8 mouse cellular contexts compared by ENCODE assay signal in genomic region chr14:120263380-120264135, GRCm38 (mm10). TPM values are rescaled to one million over a fixed set of nuclear protein-coding genes. Genes with fewer than 3 reads are reported as not detected.
DNase-seq lines count a peak whose midpoint lies in the region; ATAC-seq and TF ChIP-seq lines count a peak whose summit lies in the region.

No protein-coding gene starts in this region.

- TF ChIP-seq CTCF in forebrain, postnatal 0 days (IDR thresholded peaks at IDR 0.05; ENCODE audit: low read depth) = peak; percentile 52
- TF ChIP-seq CTCF in midbrain, postnatal 0 days (IDR thresholded peaks at IDR 0.05) = peak; percentile 62

- no peaks in the 10 kb centered on the region for H3K4me1 ChIP-seq in forebrain, postnatal 0 days (ENCODE audit: insufficient read depth)
- H3K4me1 ChIP-seq in forebrain, embryonic 12.5 days = no peaks in the 10 kb centered on the region
- no peaks in the 10 kb centered on the region for H3K4me1 ChIP-seq in midbrain, postnatal 0 days (ENCODE audit: insufficient read depth, low read length)
- H3K4me1 ChIP-seq in midbrain, embryonic 15.5 days = no peaks in the 10 kb centered on the region

- no peak for ATAC-seq in forebrain, postnatal 0 days
- ATAC-seq in forebrain, embryonic 12.5 days (ENCODE audit: low FRiP score) = no peak
- no peak for ATAC-seq in midbrain, postnatal 0 days (ENCODE audit: low FRiP score)
- no peak for ATAC-seq in midbrain, embryonic 15.5 days (replicated peaks)

- H3K4me3 ChIP-seq in forebrain, postnatal 0 days (ENCODE audit: low read depth, low read length) = no peak overlapping the region
- H3K4me3 ChIP-seq in forebrain, embryonic 12.5 days (replicated peaks) = no peak overlapping the region
- no peak overlapping the region for H3K4me3 ChIP-seq in midbrain, postnatal 0 days (ENCODE audit: low read depth, low read length)
- no peak overlapping the region for H3K4me3 ChIP-seq in midbrain, embryonic 15.5 days

- H3K27me3 ChIP-seq in forebrain, postnatal 0 days (ENCODE audit: insufficient read depth, low read length) = no peaks in the 10 kb centered on the region
- no peaks in the 10 kb centered on the region for H3K27me3 ChIP-seq in forebrain, embryonic 12.5 days
- no peaks in the 10 kb centered on the region for H3K27me3 ChIP-seq in midbrain, postnatal 0 days (ENCODE audit: insufficient read depth, low read length)
- no peaks in the 10 kb centered on the region for H3K27me3 ChIP-seq in midbrain, embryonic 15.5 days (replicated peaks)

- intact Hi-C loops in heart, postnatal 36 days (cut with DNase I) = loop anchor here (1.0 to 10.0 kb wide), 6 partner anchors 12 to 501 kb away; partner anchors contain the start of gene Mbnl2

- no peak overlapping the region for H3K9ac ChIP-seq in forebrain, postnatal 0 days
- no peak overlapping the region for H3K9ac ChIP-seq in forebrain, embryonic 12.5 days
- H3K9ac ChIP-seq in midbrain, postnatal 0 days (replicated peaks; ENCODE audit: low read length, poor library complexity, severe bottlenecking) = no peak overlapping the region
- no peak overlapping the region for H3K9ac ChIP-seq in midbrain, embryonic 15.5 days

- no peaks in the 10 kb centered on the region for H3K36me3 ChIP-seq in forebrain, postnatal 0 days (ENCODE audit: insufficient read depth)
- H3K36me3 ChIP-seq in forebrain, embryonic 12.5 days (replicated peaks) = no peaks in the 10 kb centered on the region
- no peaks in the 10 kb centered on the region for H3K36me3 ChIP-seq in midbrain, postnatal 0 days (ENCODE audit: insufficient read depth, low read length)
- H3K36me3 ChIP-seq in midbrain, embryonic 15.5 days (replicated peaks) = no peaks in the 10 kb centered on the region

- 72% methylated on average over 11 of the region's 11 CpGs for WGBS in forebrain, postnatal 0 days
- WGBS in forebrain, embryonic 12.5 days = 78% methylated on average over 11 of the region's 11 CpGs
- WGBS in midbrain, postnatal 0 days = 77% methylated on average over 11 of the region's 11 CpGs
- WGBS in midbrain, embryonic 15.5 days = 81% methylated on average over 11 of the region's 11 CpGs

- no peaks in the 10 kb centered on the region for H3K9me3 ChIP-seq in forebrain, postnatal 0 days (ENCODE audit: low read length)
- H3K9me3 ChIP-seq in forebrain, embryonic 12.5 days = no peaks in the 10 kb centered on the region
- no peaks in the 10 kb centered on the region for H3K9me3 ChIP-seq in midbrain, postnatal 0 days (ENCODE audit: low read length)
- H3K9me3 ChIP-seq in midbrain, embryonic 15.5 days = no peaks in the 10 kb centered on the region

- no peak overlapping the region for H3K4me2 ChIP-seq in forebrain, postnatal 0 days (ENCODE audit: low read depth)
- no peak overlapping the region for H3K4me2 ChIP-seq in forebrain, embryonic 12.5 days
- no peak overlapping the region for H3K4me2 ChIP-seq in midbrain, postnatal 0 days (ENCODE audit: low read depth, low read length, poor library complexity, severe bottlenecking)
- no peak overlapping the region for H3K4me2 ChIP-seq in midbrain, embryonic 15.5 days

- DNase-seq in forebrain, postnatal 0 days = no peak
- DNase-seq in midbrain, postnatal 0 days (ENCODE audit: low spot score) = peak; percentile 9
- peak; percentile 65 to 78 for DNase-seq in adrenal gland, postnatal 36 days
- peak; percentile 66 to 76 for DNase-seq in heart, postnatal 36 days
- peak; percentile 70 for DNase-seq in naive thymus-derived CD4-positive, alpha-beta T cell, adult 2 months (ENCODE audit: low read depth)
- DNase-seq in ovary, postnatal 14 days (ENCODE audit: low spot score) = no peak

- H3K27ac ChIP-seq in forebrain, postnatal 0 days (ENCODE audit: low read depth, low read length) = no peak overlapping the region
- H3K27ac ChIP-seq in forebrain, embryonic 12.5 days = no peak overlapping the region
- H3K27ac ChIP-seq in midbrain, postnatal 0 days (ENCODE audit: low read depth, low read length) = no peak overlapping the region
- H3K27ac ChIP-seq in midbrain, embryonic 15.5 days = no peak overlapping the region

RNA-seq across cellular contexts. Expression of gene Mbnl2, which starts 11.9 kb away (rescaled TPM):
- 38.9 and 58.6 TPM in 2 replicates for total RNA-seq in forebrain, postnatal 0 days (2014; rRNA removed)
- 17.1 and 23.9 TPM in 2 replicates for polyA plus RNA-seq in forebrain, postnatal 0 days (2015; fragmentation: Nextera tagmentation; extraction: Ambion mirVana)
- 29.4 and 32.5 TPM in 2 replicates for polyA plus RNA-seq in forebrain, embryonic 12.5 days (2016; fragmentation: Nextera tagmentation; extraction: Ambion mirVana)
- 40.4 and 41.4 TPM in 2 replicates for total RNA-seq in midbrain, postnatal 0 days (2014; rRNA removed)
- 19.5 and 20.4 TPM in 2 replicates for polyA plus RNA-seq in midbrain, postnatal 0 days (2015; fragmentation: Nextera tagmentation; extraction: Ambion mirVana)
- 20.0 and 21.2 TPM in 2 replicates for polyA plus RNA-seq in midbrain, embryonic 15.5 days (2015; fragmentation: Nextera tagmentation; extraction: Ambion mirVana)
- total RNA-seq in adrenal gland, postnatal 36 days (2021) = 100 to 1,000 TPM; 216 to 226 TPM
- 100 to 1,000 TPM; 248 to 254 TPM for total RNA-seq in heart, postnatal 36 days (2021)

Comparison
In these comparisons a context has a peak if more than half of its experiments do, and no peak if none do; other contexts are left out.
1. DNase-seq: peak in midbrain, postnatal 0 days (single experiment), adrenal gland, postnatal 36 days (2 of 2), heart, postnatal 36 days (2 of 2) and naive thymus-derived CD4-positive, alpha-beta T cell, adult 2 months (single experiment); none in forebrain, postnatal 0 days (single experiment) and ovary, postnatal 14 days (single experiment).